Mouse (Mus musculus): ENCODE results near the gene Sec61b. TPM values are rescaled to one million over a fixed set of nuclear protein-coding genes. Genes with fewer than 3 reads are reported as not detected.

The Sec61b gene
- polyA plus RNA-seq, 1 experiment, result 164 TPM

DNA sequence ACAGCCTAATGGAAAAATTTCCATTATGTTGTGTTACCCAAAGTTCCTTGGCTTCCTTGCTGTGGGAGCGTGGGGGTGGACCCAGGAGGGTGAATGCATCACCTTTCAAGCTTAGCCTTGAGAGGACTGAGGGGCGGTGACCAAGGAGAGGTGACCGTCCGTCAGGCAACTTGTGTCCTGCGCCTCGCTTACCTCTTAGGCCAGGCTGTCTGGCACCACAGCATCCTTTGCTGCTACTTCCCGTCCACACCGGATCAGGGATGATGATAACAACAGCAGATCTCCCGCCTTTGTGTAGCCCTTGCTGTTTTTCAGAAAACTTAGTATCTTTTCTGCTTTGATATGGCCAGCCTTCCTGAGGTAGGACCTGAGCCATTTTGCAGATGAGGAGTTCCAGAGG is 6.1 kb downstream of the Sec61b start:
- Histone ChIP-seq H3K4me3 (ENCODE audit: insufficient read depth, low read depth, low read length) (no peak overlapping the region), H3K27me3 (replicated peaks; ENCODE audit: control insufficient read depth, insufficient read depth, low read length) (no peaks in the 10 kb centered on the region), H3K36me3 (ENCODE audit: control insufficient read depth, insufficient read depth, low read length) (no peaks in the 10 kb centered on the region), H3K4me1 (ENCODE audit: control insufficient read depth, insufficient read depth, low read length) (no peaks in the 10 kb centered on the region), H3K27ac (ENCODE audit: insufficient read depth, low read depth, low read length) (no peak overlapping the region)
- WGBS, result 95% methylated on average over 9 of the region's 9 CpGs
- TF ChIP-seq CTCF (conservative IDR thresholded peaks at IDR 0.05; ENCODE audit: insufficient read depth, insufficient read length, low read depth, low read length) (no peak), POLR2A (IDR thresholded peaks at IDR 0.05; ENCODE audit: low read depth, low read length) (no peak)
- DNase-seq, result no peak

DNA sequence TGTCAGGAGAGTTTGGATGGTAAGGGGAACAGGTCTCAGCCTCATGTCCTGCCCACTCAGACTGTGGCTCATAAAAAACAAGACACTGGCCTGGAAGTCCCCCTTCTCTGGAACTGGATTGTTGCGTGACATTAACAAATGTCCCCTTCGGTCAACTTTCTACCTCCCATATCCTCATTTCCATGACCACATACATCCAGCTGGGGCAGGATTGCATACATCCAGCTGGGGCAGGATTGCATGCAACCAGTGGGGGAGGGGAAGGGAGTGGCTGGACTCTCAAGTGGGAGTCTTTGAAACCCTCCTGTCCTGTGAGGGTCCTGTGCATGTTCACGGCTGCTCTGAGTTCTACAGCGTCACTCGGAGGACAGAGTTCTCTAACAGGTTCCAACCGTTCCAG is 16.8 kb downstream of the Sec61b start:
- 81% methylated on average over 6 of the region's 6 CpGs for WGBS
- TF ChIP-seq POLR2A (IDR thresholded peaks at IDR 0.05; ENCODE audit: low read depth, low read length) (no peak), CTCF (conservative IDR thresholded peaks at IDR 0.05; ENCODE audit: insufficient read depth, insufficient read length, low read depth, low read length) (no peak)
- Histone ChIP-seq H3K4me3 (ENCODE audit: insufficient read depth, low read depth, low read length) (no peak overlapping the region), H3K27me3 (replicated peaks; ENCODE audit: control insufficient read depth, insufficient read depth, low read length) (no peaks in the 10 kb centered on the region), H3K27ac (ENCODE audit: insufficient read depth, low read depth, low read length) (no peak overlapping the region), H3K36me3 (ENCODE audit: control insufficient read depth, insufficient read depth, low read length) (no peaks in the 10 kb centered on the region), H3K4me1 (ENCODE audit: control insufficient read depth, insufficient read depth, low read length) (no peaks in the 10 kb centered on the region)
- no peak for DNase-seq

GRCm38 (mm10) chr4:47492311-47493086 is 18.0 kb downstream of the Sec61b start:
- TF ChIP-seq POLR2A (IDR thresholded peaks at IDR 0.05; ENCODE audit: low read depth, low read length) (no peak), CTCF (conservative IDR thresholded peaks at IDR 0.05; ENCODE audit: insufficient read depth, insufficient read length, low read depth, low read length) (no peak)
- 62% methylated on average over 12 of the region's 12 CpGs for WGBS
- no peaks in the 10 kb centered on the region for H3K27me3 ChIP-seq (replicated peaks; ENCODE audit: control insufficient read depth, insufficient read depth, low read length)

DNA sequence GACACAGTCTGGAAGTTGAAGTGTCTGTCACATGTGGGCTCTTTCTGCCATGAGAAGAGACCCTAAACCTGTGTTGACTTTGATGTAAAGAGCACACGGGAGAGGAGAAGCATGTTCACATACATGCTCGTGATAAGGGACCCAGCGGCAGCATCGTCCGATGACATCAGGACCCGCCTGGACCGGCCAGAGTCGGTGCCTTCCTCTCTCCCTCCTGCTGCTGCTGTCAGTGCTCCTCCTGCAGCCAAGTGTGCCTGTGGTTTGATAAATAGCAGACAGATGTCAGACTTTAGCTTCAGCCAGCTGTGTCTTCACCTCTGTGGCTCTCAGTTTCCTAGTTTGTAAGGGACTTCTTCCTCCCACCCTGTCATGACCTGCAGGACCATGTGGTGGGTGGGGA is 19.0 kb downstream of the Sec61b start:
- DNase-seq, result no peak
- no peaks in the 10 kb centered on the region for H3K4me1 ChIP-seq (ENCODE audit: control insufficient read depth, insufficient read depth, low read length)
- no peaks in the 10 kb centered on the region for H3K36me3 ChIP-seq (ENCODE audit: control insufficient read depth, insufficient read depth, low read length)
- H3K27ac ChIP-seq (ENCODE audit: insufficient read depth, low read depth, low read length), result no peak overlapping the region
- H3K4me3 ChIP-seq (ENCODE audit: insufficient read depth, low read depth, low read length), result no peak overlapping the region
- WGBS, result 72% methylated on average over 8 of the region's 8 CpGs
- TF ChIP-seq CTCF (conservative IDR thresholded peaks at IDR 0.05; ENCODE audit: insufficient read depth, insufficient read length, low read depth, low read length) (no peak), POLR2A (IDR thresholded peaks at IDR 0.05; ENCODE audit: low read depth, low read length) (no peak)
- no peaks in the 10 kb centered on the region for H3K27me3 ChIP-seq (replicated peaks; ENCODE audit: control insufficient read depth, insufficient read depth, low read length)

More at GRCm38 (mm10) chr4:47492311-47493086, 18.0 kb downstream of the Sec61b start:
- DNase-seq, result no peak
- Histone ChIP-seq H3K36me3 (ENCODE audit: control insufficient read depth, insufficient read depth, low read length) (no peaks in the 10 kb centered on the region), H3K4me1 (ENCODE audit: control insufficient read depth, insufficient read depth, low read length) (no peaks in the 10 kb centered on the region), H3K4me3 (ENCODE audit: insufficient read depth, low read depth, low read length) (no peak overlapping the region), H3K27ac (ENCODE audit: insufficient read depth, low read depth, low read length) (no peak overlapping the region)

- DNase-seq, result no peak
- no peaks in the 10 kb centered on the region for H3K4me1 ChIP-seq (ENCODE audit: control insufficient read depth, insufficient read depth, low read length)
- no peak overlapping the region for H3K4me3 ChIP-seq (ENCODE audit: insufficient read depth, low read depth, low read length)
- TF ChIP-seq POLR2A (IDR thresholded peaks at IDR 0.05; ENCODE audit: low read depth, low read length) (no peak), CTCF (conservative IDR thresholded peaks at IDR 0.05; ENCODE audit: insufficient read depth, insufficient read length, low read depth, low read length) (no peak)
- no peaks in the 10 kb centered on the region for H3K36me3 ChIP-seq (ENCODE audit: control insufficient read depth, insufficient read depth, low read length)
- no peak overlapping the region for H3K27ac ChIP-seq (ENCODE audit: insufficient read depth, low read depth, low read length)
- H3K27me3 ChIP-seq (replicated peaks; ENCODE audit: control insufficient read depth, insufficient read depth, low read length), result no peaks in the 10 kb centered on the region
- whole genome bisulfite sequencing, result 50% methylated on average over 1 of the region's 1 CpGs
These were observed 19.7 kb downstream of the Sec61b start for GRCm38 (mm10) chr4:47494137-47494536.

DNA sequence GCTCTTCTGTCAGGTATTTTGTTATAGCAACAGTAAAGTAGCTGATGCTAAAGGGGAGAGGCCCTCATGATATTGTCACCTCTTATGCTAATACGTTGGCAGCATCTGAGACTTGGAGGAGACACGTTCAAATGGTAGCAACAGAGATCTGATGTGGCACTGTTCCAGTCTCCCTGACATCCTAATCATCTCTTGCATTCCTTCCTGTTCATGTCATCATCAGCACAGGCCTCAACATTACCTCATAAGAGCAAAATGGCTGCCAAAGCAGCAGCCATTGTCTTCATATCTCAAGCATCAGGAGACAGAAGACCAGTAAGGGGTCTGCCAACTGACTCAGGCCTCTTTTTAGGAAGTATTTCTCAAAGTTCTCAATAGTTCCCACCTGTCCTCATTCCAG is 20.2 kb downstream of the Sec61b start:
- no peak for DNase-seq
- H3K36me3 ChIP-seq (ENCODE audit: control insufficient read depth, insufficient read depth, low read length), result no peaks in the 10 kb centered on the region
- no peak overlapping the region for H3K4me3 ChIP-seq (ENCODE audit: insufficient read depth, low read depth, low read length)
- H3K4me1 ChIP-seq (ENCODE audit: control insufficient read depth, insufficient read depth, low read length), result no peaks in the 10 kb centered on the region
- 73% methylated on average over 2 of the region's 2 CpGs for WGBS
- no peak overlapping the region for H3K27ac ChIP-seq (ENCODE audit: insufficient read depth, low read depth, low read length)
- H3K27me3 ChIP-seq (replicated peaks; ENCODE audit: control insufficient read depth, insufficient read depth, low read length), result no peaks in the 10 kb centered on the region
- no peak for TF ChIP-seq CTCF (conservative IDR thresholded peaks at IDR 0.05; ENCODE audit: insufficient read depth, insufficient read length, low read depth, low read length)
- TF ChIP-seq POLR2A (IDR thresholded peaks at IDR 0.05; ENCODE audit: low read depth, low read length), result no peak

GRCm38 (mm10) chr4:47497811-47498385 is 23.4 kb downstream of the Sec61b start:
- Histone ChIP-seq H3K27me3 (replicated peaks; ENCODE audit: control insufficient read depth, insufficient read depth, low read length) (no peaks in the 10 kb centered on the region), H3K36me3 (ENCODE audit: control insufficient read depth, insufficient read depth, low read length) (no peaks in the 10 kb centered on the region), H3K4me1 (ENCODE audit: control insufficient read depth, insufficient read depth, low read length) (no peaks in the 10 kb centered on the region), H3K27ac (ENCODE audit: insufficient read depth, low read depth, low read length) (no peak overlapping the region), H3K4me3 (ENCODE audit: insufficient read depth, low read depth, low read length) (no peak overlapping the region)
- TF ChIP-seq POLR2A (IDR thresholded peaks at IDR 0.05; ENCODE audit: low read depth, low read length) (no peak), CTCF (conservative IDR thresholded peaks at IDR 0.05; ENCODE audit: insufficient read depth, insufficient read length, low read depth, low read length) (no peak)
- WGBS, result 50% methylated on average over 7 of the region's 7 CpGs
- no peak for DNase-seq
